8 mouse cellular contexts compared by ENCODE assay signal in genomic region chr5:136201832-136202231, GRCm38 (mm10). TPM values are rescaled to one million over a fixed set of nuclear protein-coding genes. Genes with fewer than 3 reads are reported as not detected.
A peak's percentile ranks its signal among the peaks of the same experiment; 100 is the strongest.
DNase-seq lines count a peak whose midpoint lies in the region; ATAC-seq lines count a peak whose summit lies in the region.

No protein-coding gene starts in this region.

- H3K36me3 ChIP-seq in liver, embryonic 11.5 days (ENCODE audit: control insufficient read depth, insufficient read depth, low read length): no peaks in the 10 kb centered on the region
- H3K36me3 ChIP-seq in neural tube, embryonic 12.5 days: peaks cover 4% of the 10 kb centered on the region

- H3K9ac ChIP-seq in liver, embryonic 11.5 days (ENCODE audit: low read depth, low read length): no peak overlapping the region
- H3K9ac ChIP-seq in neural tube, embryonic 12.5 days: no peak overlapping the region

- H3K4me1 ChIP-seq in liver, embryonic 11.5 days (replicated peaks; ENCODE audit: control insufficient read depth, insufficient read depth, low read length): peaks cover 5% of the 10 kb centered on the region
- peaks cover 6% of the 10 kb centered on the region for H3K4me1 ChIP-seq in neural tube, embryonic 12.5 days

- 36% methylated on average over 7 of the region's 7 CpGs for WGBS in liver, embryonic 11.5 days
- 34% methylated on average over 7 of the region's 7 CpGs for WGBS in neural tube, embryonic 12.5 days

- no peaks in the 10 kb centered on the region for H3K9me3 ChIP-seq in liver, embryonic 11.5 days (ENCODE audit: control insufficient read depth, low read length)
- no peaks in the 10 kb centered on the region for H3K9me3 ChIP-seq in neural tube, embryonic 12.5 days

- ATAC-seq in liver, embryonic 11.5 days (replicated peaks; ENCODE audit: low FRiP score): no peak
- ATAC-seq in neural tube, embryonic 12.5 days (ENCODE audit: low FRiP score, low read depth): peak; percentile 34; the same call in 1 of the 2 replicates

- DNase-seq in B cell, adult 2 months: peak; percentile 65
- peak; percentile 84 for DNase-seq in adipocyte (ENCODE audit: low spot score)
- DNase-seq in embryo, embryonic 10 days (ENCODE audit: low spot score): peak; percentile 88
- DNase-seq in gastrocnemius, postnatal 14 days: peak; percentile 52
- peak; percentile 74 for DNase-seq in kidney, adult 9 months
- peak; percentile 63 for DNase-seq in liver, embryonic 11.5 days (ENCODE audit: low spot score)
- peak; percentile 52 for DNase-seq in thymus, postnatal 0 days (ENCODE audit: low spot score)

- no peaks in the 10 kb centered on the region for H3K27me3 ChIP-seq in liver, embryonic 11.5 days (replicated peaks; ENCODE audit: control insufficient read depth, insufficient read depth, low read length)
- no peaks in the 10 kb centered on the region for H3K27me3 ChIP-seq in neural tube, embryonic 12.5 days (replicated peaks)

- no peak overlapping the region for H3K27ac ChIP-seq in liver, embryonic 11.5 days (ENCODE audit: low read depth, low read length)
- H3K27ac ChIP-seq in neural tube, embryonic 12.5 days: no peak overlapping the region

- no peak overlapping the region for H3K4me2 ChIP-seq in liver, embryonic 11.5 days
- H3K4me2 ChIP-seq in neural tube, embryonic 12.5 days (replicated peaks): no peak overlapping the region

- intact Hi-C loops in gastrocnemius, postnatal 14 days (cut with DNase I; ENCODE audit: low total_unique reads): loop anchor here (2.0 kb wide), 1 partner anchor 51 kb away; no protein-coding TSS in a partner anchor

- no peak overlapping the region for H3K4me3 ChIP-seq in liver, embryonic 11.5 days (ENCODE audit: low read depth, low read length)
- no peak overlapping the region for H3K4me3 ChIP-seq in neural tube, embryonic 12.5 days

RNA-seq across cellular contexts. Expression of gene Prkrip1, which starts 3.1 kb away (rescaled TPM):
- 10 to 100 TPM; 24.2 to 25.1 TPM for total RNA-seq in gastrocnemius, postnatal 14 days (2021)
- polyA plus RNA-seq in liver, embryonic 11.5 days (2014; fragmentation: Nextera tagmentation; extraction: Ambion mirVana): 59.9 and 65.5 TPM in 2 replicates
- 65.1 and 78.9 TPM in 2 replicates for polyA plus RNA-seq in neural tube, embryonic 12.5 days (2016; fragmentation: Nextera tagmentation; extraction: Ambion mirVana)
- 60.0 and 65.9 TPM in 2 replicates for polyA plus RNA-seq in thymus, postnatal 0 days (2015; fragmentation: Nextera tagmentation; extraction: Ambion mirVana)

RNA-seq across cellular contexts. Expression of gene Orai2, which starts 31.3 kb away (rescaled TPM):
- total RNA-seq in gastrocnemius, postnatal 14 days (2021): 1 to 10 TPM; 2.7 to 3.2 TPM
- polyA plus RNA-seq in liver, embryonic 11.5 days (2014; fragmentation: Nextera tagmentation; extraction: Ambion mirVana): 7.4 and 9.0 TPM in 2 replicates
- polyA plus RNA-seq in neural tube, embryonic 12.5 days (2016; fragmentation: Nextera tagmentation; extraction: Ambion mirVana): 18.6 and 18.9 TPM in 2 replicates
- polyA plus RNA-seq in thymus, postnatal 0 days (2015; fragmentation: Nextera tagmentation; extraction: Ambion mirVana): 54.7 and 67.8 TPM in 2 replicates

RNA-seq across cellular contexts. Expression of gene Sh2b2, which starts 44.5 kb away (rescaled TPM):
- 1 to 10 TPM; 4.6 to 8.0 TPM for total RNA-seq in gastrocnemius, postnatal 14 days (2021)
- polyA plus RNA-seq in liver, embryonic 11.5 days (2014; fragmentation: Nextera tagmentation; extraction: Ambion mirVana): 3.4 and 4.6 TPM in 2 replicates
- 28.0 and 29.2 TPM in 2 replicates for polyA plus RNA-seq in neural tube, embryonic 12.5 days (2016; fragmentation: Nextera tagmentation; extraction: Ambion mirVana)
- polyA plus RNA-seq in thymus, postnatal 0 days (2015; fragmentation: Nextera tagmentation; extraction: Ambion mirVana): 2.6 and 2.7 TPM in 2 replicates
